Mouse (Mus musculus): Measurements from ENCODE around the gene Lrrc46. TPM values are rescaled to one million over a fixed set of nuclear protein-coding genes. Genes with fewer than 3 reads are reported as not detected.

The Lrrc46 gene
- polyA plus RNA-seq, 1 experiment from 2014 or later, result 0.54 TPM

DNA sequence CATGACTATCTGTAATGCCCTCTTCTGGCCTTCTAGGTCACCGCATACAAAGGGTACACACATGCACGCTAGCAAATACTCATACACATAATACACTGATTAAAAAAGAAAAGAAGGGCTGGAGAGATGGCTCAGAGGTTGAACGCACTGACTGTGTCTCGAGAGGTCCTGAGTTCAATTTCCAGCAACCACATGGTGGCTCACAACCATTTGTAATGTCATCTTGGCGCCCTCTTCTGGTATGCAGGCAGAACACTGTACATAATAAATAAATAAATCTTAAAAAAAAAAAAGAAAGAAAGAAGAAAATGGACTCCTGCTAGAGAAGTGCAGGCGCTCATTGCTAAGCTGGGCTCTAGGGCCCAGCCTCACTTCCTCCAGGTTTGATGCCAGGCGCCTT, 4.7 kb upstream of the Lrrc46 start:
- Histone ChIP-seq H3K4me3 (no peak overlapping the region), H3K36me3 (peaks cover 35% of the 10 kb centered on the region), H3K27me3 (no peaks in the 10 kb centered on the region), H3K9ac (no peak overlapping the region), H3K9me3 (no peaks in the 10 kb centered on the region), H3K27ac (no peak overlapping the region), H3K4me2 (no peak overlapping the region), H3K4me1 (peaks cover 22% of the 10 kb centered on the region)
- ATAC-seq (ENCODE audit: insufficient number of reproducible peaks, low FRiP score, low TSS enrichment, low read depth), result no peak
- WGBS, result 86% methylated on average over 7 of the region's 7 CpGs

- Histone ChIP-seq H3K9me3 (no peaks in the 10 kb centered on the region), H3K9ac (no peak overlapping the region), H3K4me1 (peaks cover 17% of the 10 kb centered on the region), H3K27me3 (no peaks in the 10 kb centered on the region), H3K36me3 (peaks cover 35% of the 10 kb centered on the region), H3K4me3 (no peak overlapping the region), H3K4me2 (no peak overlapping the region), H3K27ac (no peak overlapping the region)
- WGBS, result 91% methylated on average over 8 of the region's 8 CpGs
- no peak for ATAC-seq (ENCODE audit: insufficient number of reproducible peaks, low FRiP score, low TSS enrichment, low read depth)
Observed at GRCm38 (mm10) chr11:97044902-97045301, 3.7 kb upstream of the Lrrc46 start.

GRCm38 (mm10) chr11:97040301-97041021, 746 bp downstream of the Lrrc46 start:
- ATAC-seq (ENCODE audit: insufficient number of reproducible peaks, low FRiP score, low TSS enrichment, low read depth), result no peak
- H3K9me3 ChIP-seq, result no peaks in the 10 kb centered on the region
- H3K4me3 ChIP-seq, result peak overlapping the region; percentile 90
- peaks cover 10% of the 10 kb centered on the region for H3K36me3 ChIP-seq
- H3K4me1 ChIP-seq, result peaks cover 17% of the 10 kb centered on the region
- H3K27ac ChIP-seq, result no peak overlapping the region
- peak overlapping the region; percentile 85 for H3K4me2 ChIP-seq
- WGBS, result 48% methylated on average over 12 of the region's 12 CpGs
- no peak overlapping the region for H3K9ac ChIP-seq
- H3K27me3 ChIP-seq, result no peaks in the 10 kb centered on the region

- no peaks in the 10 kb centered on the region for H3K9me3 ChIP-seq
- H3K4me2 ChIP-seq, result no peak overlapping the region
- no peaks in the 10 kb centered on the region for H3K27me3 ChIP-seq
- 67% methylated on average over 7 of the region's 7 CpGs for WGBS
- H3K9ac ChIP-seq, result no peak overlapping the region
- ATAC-seq (ENCODE audit: insufficient number of reproducible peaks, low FRiP score, low TSS enrichment, low read depth), result no peak
- H3K27ac ChIP-seq, result no peak overlapping the region
- H3K4me1 ChIP-seq, result peaks cover 17% of the 10 kb centered on the region
- H3K4me3 ChIP-seq, result no peak overlapping the region
- 0 out of 2 replicates have a peak, but pooled peaks cover under 1% of the 10 kb centered on the region for H3K36me3 ChIP-seq
Observed at GRCm38 (mm10) chr11:97038881-97039280, 2.3 kb downstream of the Lrrc46 start.

- no peak overlapping the region for H3K4me2 ChIP-seq
- peaks cover 6% of the 10 kb centered on the region for H3K4me1 ChIP-seq
- H3K4me3 ChIP-seq, result no peak overlapping the region
- H3K27me3 ChIP-seq, result no peaks in the 10 kb centered on the region
- no peaks in the 10 kb centered on the region for H3K9me3 ChIP-seq
- H3K9ac ChIP-seq, result no peak overlapping the region
- WGBS, result 80% methylated on average over 5 of the region's 5 CpGs
- ATAC-seq (ENCODE audit: insufficient number of reproducible peaks, low FRiP score, low TSS enrichment, low read depth), result no peak
- peaks cover 17% of the 10 kb centered on the region for H3K36me3 ChIP-seq
- no peak overlapping the region for H3K27ac ChIP-seq
Observed at GRCm38 (mm10) chr11:97036141-97036540, 5.1 kb downstream of the Lrrc46 start.

DNA sequence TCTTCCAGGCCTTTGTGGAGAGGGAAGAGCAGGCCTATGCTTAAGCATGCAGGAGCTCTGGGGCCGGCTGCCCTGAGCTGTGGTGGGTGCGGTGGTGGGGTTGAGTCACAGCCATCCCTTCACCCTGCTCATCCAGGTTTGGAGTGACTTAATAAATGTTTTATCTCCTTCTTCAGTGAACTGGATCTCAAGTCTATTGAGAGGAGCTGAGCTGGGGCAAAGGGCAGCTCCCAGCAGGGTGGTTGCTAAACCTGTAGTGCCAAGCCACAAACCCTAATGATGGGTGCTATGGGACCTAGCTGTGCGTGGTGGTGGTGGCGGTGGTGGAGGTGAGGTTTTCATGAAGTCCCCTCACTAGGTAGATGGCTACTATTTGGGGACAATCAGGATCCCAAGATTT, 7.4 kb downstream of the Lrrc46 start:
- Histone ChIP-seq H3K9ac (no peak overlapping the region), H3K4me1 (peaks cover 11% of the 10 kb centered on the region), H3K4me3 (no peak overlapping the region), H3K27me3 (no peaks in the 10 kb centered on the region), H3K36me3 (peaks cover 17% of the 10 kb centered on the region), H3K9me3 (no peaks in the 10 kb centered on the region), H3K27ac (no peak overlapping the region), H3K4me2 (no peak overlapping the region)
- 90% methylated on average over 4 of the region's 4 CpGs for WGBS
- ATAC-seq (ENCODE audit: insufficient number of reproducible peaks, low FRiP score, low TSS enrichment, low read depth), result no peak

DNA sequence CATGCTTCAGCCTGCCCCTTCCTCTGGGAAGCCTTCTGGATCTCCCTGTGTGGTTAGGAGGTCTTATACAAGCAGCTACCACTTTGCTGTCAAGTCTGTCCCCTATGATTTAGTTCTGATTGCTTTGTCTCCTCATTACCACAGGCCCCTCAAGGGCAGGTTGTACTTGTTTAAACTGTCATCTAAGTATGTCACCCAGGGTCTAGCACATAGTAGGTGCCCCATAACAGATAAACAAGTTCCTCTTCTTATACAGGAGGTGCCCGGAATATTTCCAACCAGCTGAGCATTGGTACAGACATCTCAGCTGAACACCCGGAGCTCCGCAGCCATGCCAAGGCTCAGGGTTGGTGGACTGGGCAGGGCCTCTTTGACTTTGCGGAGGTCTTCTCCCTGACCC, 8.7 kb downstream of the Lrrc46 start:
- no peak for ATAC-seq (ENCODE audit: insufficient number of reproducible peaks, low FRiP score, low TSS enrichment, low read depth)
- Histone ChIP-seq H3K36me3 (peaks cover 17% of the 10 kb centered on the region), H3K4me2 (no peak overlapping the region), H3K9ac (no peak overlapping the region), H3K27ac (no peak overlapping the region), H3K27me3 (no peaks in the 10 kb centered on the region), H3K4me1 (peaks cover 11% of the 10 kb centered on the region), H3K4me3 (no peak overlapping the region), H3K9me3 (no peaks in the 10 kb centered on the region)
- 93% methylated on average over 4 of the region's 4 CpGs for WGBS

- Histone ChIP-seq H3K4me2 (no peak overlapping the region), H3K9ac (no peak overlapping the region), H3K4me1 (peaks cover 11% of the 10 kb centered on the region), H3K9me3 (no peaks in the 10 kb centered on the region), H3K4me3 (no peak overlapping the region), H3K27ac (no peak overlapping the region), H3K36me3 (peaks cover 17% of the 10 kb centered on the region), H3K27me3 (no peaks in the 10 kb centered on the region)
- 87% methylated on average over 12 of the region's 12 CpGs for WGBS
- ATAC-seq (ENCODE audit: insufficient number of reproducible peaks, low FRiP score, low TSS enrichment, low read depth), result no peak
Observed at GRCm38 (mm10) chr11:97031977-97032376, 9.2 kb downstream of the Lrrc46 start.

- ATAC-seq (ENCODE audit: insufficient number of reproducible peaks, low FRiP score, low TSS enrichment, low read depth), result no peak
- 16% methylated on average over 15 of the region's 15 CpGs for WGBS
Observed at GRCm38 (mm10) chr11:97030426-97030825, 10.8 kb downstream of the Lrrc46 start.

GRCm38 (mm10) chr11:97029686-97030417, 11.4 kb downstream of the Lrrc46 start, which contains the start of gene Scrn2:
Gene Scrn2 (plus strand): TSS chr11:97029938.
- peaks cover 24% of the 10 kb centered on the region for H3K4me1 ChIP-seq
- peak within 1 kb of the TSS; percentile 75 for H3K9ac ChIP-seq
- no peaks in the 10 kb centered on the region for H3K9me3 ChIP-seq
- H3K27me3 ChIP-seq, result peaks cover 3% of the 10 kb centered on the region; the same call in 1 of the 2 replicates
- H3K36me3 ChIP-seq, result peaks cover 17% of the 10 kb centered on the region
- peak; percentile 59; the same call in 1 of the 2 replicates for ATAC-seq (ENCODE audit: insufficient number of reproducible peaks, low FRiP score, low TSS enrichment, low read depth)
- WGBS, result 2% methylated on average over 25 of the region's 25 CpGs
- H3K4me2 ChIP-seq, result peak within 1 kb of the TSS; percentile 79
- peak within 1 kb of the TSS; percentile 71 for H3K4me3 ChIP-seq
- peak within 1 kb of the TSS; percentile 79 for H3K27ac ChIP-seq

More at GRCm38 (mm10) chr11:97030426-97030825, 10.8 kb downstream of the Lrrc46 start:
- Histone ChIP-seq H3K9ac (peak overlapping the region; percentile 75), H3K4me1 (peaks cover 19% of the 10 kb centered on the region), H3K9me3 (no peaks in the 10 kb centered on the region), H3K27me3 (no peaks in the 10 kb centered on the region), H3K4me2 (peak overlapping the region; percentile 79), H3K4me3 (peak overlapping the region; percentile 71), H3K36me3 (peaks cover 17% of the 10 kb centered on the region), H3K27ac (peak overlapping the region; percentile 79)

DNA sequence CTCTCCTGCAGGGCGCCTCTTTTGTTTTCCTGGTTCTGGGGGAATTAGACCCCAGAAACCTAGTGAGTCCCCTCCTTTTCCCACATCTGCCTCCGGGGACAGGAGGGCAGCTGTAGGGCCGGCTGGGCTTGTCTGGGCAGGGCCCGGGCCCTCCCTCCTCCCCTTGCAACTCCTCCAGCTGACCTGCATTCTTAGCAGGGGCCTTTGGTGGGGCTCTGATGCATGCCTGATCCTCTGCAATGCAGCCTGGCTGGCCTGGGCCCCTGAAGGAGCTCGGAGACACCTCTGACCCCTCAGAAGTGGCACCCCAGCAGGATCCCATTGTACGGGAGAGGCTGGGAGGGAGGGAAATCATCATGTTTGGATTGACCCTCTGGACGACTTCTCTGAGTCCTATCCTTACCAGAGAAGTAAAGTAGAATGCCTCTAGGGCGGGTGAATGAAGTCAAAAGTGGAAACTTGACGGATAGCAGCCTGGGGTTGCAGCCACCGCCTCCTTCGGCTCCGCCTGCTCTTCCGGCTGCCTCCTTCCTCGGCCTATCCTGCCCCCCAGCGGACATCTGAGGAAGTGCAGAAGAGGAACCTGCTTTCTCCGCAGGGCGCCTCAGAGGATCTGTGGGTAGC, 15.4 kb downstream of the Lrrc46 start:
- Histone ChIP-seq H3K9ac (peak overlapping the region; percentile 31; the same call in 1 of the 2 replicates), H3K4me3 (peak overlapping the region; percentile 32), H3K27me3 (peaks cover 43% of the 10 kb centered on the region), H3K9me3 (no peaks in the 10 kb centered on the region), H3K4me2 (peak overlapping the region; percentile 54), H3K27ac (peak overlapping the region; percentile 70), H3K36me3 (no peaks in the 10 kb centered on the region), H3K4me1 (peaks cover 43% of the 10 kb centered on the region)
- peak; percentile 52 for ATAC-seq (ENCODE audit: insufficient number of reproducible peaks, low FRiP score, low TSS enrichment, low read depth)
- WGBS, result 5% methylated on average over 17 of the region's 17 CpGs

DNA sequence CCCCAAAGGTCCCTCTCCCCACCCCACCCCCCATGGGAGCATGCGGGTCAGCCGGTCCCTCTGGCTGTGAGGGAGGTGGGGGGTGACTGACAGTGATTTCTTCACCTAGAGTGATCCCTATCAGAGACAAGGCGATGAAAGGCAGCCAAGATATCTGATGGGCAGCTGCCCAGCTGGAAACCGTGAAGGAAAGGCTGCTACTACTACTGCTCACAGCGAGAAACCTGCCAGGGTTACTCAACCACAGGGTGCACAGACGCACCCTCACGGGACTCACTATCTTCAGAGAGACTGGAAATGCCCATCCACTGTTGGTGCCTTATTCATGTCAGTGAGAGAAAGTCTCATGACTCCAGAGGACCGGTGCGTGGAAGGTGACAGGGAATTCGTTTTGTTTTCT, 16.2 kb downstream of the Lrrc46 start:
- no peak overlapping the region for H3K27ac ChIP-seq
- no peak overlapping the region for H3K9ac ChIP-seq
- H3K9me3 ChIP-seq, result no peaks in the 10 kb centered on the region
- no peak overlapping the region for H3K4me2 ChIP-seq
- no peak overlapping the region for H3K4me3 ChIP-seq
- peaks cover 34% of the 10 kb centered on the region for H3K4me1 ChIP-seq
- ATAC-seq (ENCODE audit: insufficient number of reproducible peaks, low FRiP score, low TSS enrichment, low read depth), result no peak
- 45% methylated on average over 10 of the region's 10 CpGs for whole genome bisulfite sequencing
- no peaks in the 10 kb centered on the region for H3K36me3 ChIP-seq
- peaks cover 51% of the 10 kb centered on the region for H3K27me3 ChIP-seq
